Mouse (Mus musculus) heart, embryonic 13.5 days (tissue): ENCODE measurements around the gene Slc25a51. TPM values are rescaled to one million over a fixed set of nuclear protein-coding genes. Genes with fewer than 3 reads are reported as not detected.

ENCODE experiments used
- ATAC-seq: fragments of 200-750 bp; cut with Nextera tagmentation; 2 replicates; pipeline ENCODE4 v1.8.0; 2017; ENCODE audit warnings: moderate TSS enrichment; ENCODE audit not compliant: insufficient number of reproducible peaks, low FRiP score, low TSS enrichment; ENCODE audit errors: extremely low read depth
- H3K27ac ChIP-seq: fragments of 300-500 bp; sonication (generic); replicated peaks from 2 replicates; pipeline ENCODE4 v1.5.1; 2015; ENCODE audit warnings: moderate library complexity, mild to moderate bottlenecking, inconsistent platforms
- H3K27me3 ChIP-seq: fragments of 300-500 bp; sonication (generic); replicated peaks from 2 replicates; pipeline ENCODE4 v1.6.1; 2015; ENCODE audit warnings: mild to moderate bottlenecking, inconsistent platforms
- H3K36me3 ChIP-seq: fragments of 300-500 bp; sonication (generic); 2 replicates; pipeline ENCODE4 v1.6.1; 2015; ENCODE audit warnings: mild to moderate bottlenecking, inconsistent platforms
- H3K4me1 ChIP-seq: fragments of 300-500 bp; sonication (generic); 2 replicates; pipeline ENCODE4 v1.6.1; 2015; ENCODE audit warnings: inconsistent platforms
- H3K4me2 ChIP-seq: fragments of 300-500 bp; sonication (generic); 2 replicates; pipeline ENCODE4 v1.6.1; 2015; ENCODE audit warnings: inconsistent platforms, mild to moderate bottlenecking, moderate library complexity
- H3K4me3 ChIP-seq: fragments of 300-500 bp; sonication (generic); 2 replicates; pipeline ENCODE4 v1.5.1; 2015; ENCODE audit warnings: moderate library complexity, mild to moderate bottlenecking, inconsistent platforms
- H3K9ac ChIP-seq: fragments of 300-500 bp; sonication (generic); 2 replicates; pipeline ENCODE4 v1.6.1; 2015; ENCODE audit warnings: inconsistent platforms, mild to moderate bottlenecking, moderate library complexity
- H3K9me3 ChIP-seq: fragments of 300-500 bp; sonication (generic); 2 replicates; pipeline ENCODE4 v1.6.1; 2016; ENCODE audit warnings: inconsistent platforms
- WGBS: fragments of 180-500 bp; shearing (Covaris S2); methylation state at CpG from one replicate; pipeline ENCODE4 v1.1.7; 2015; ENCODE audit warnings: mixed read lengths; 5-methylcytosine and 5-hydroxymethylcytosine counted together
- microRNA-seq: library from miRNA; unstranded; fragments of <30 nt; microRNA quantifications from one replicate; pipeline ENCODE4, GENCODE M21; 2016
- polyA plus RNA-seq: library from polyadenylated mRNA; unstranded; fragments of >200 nt; fragmentation: Nextera tagmentation; extraction: Ambion mirVana; gene quantifications from 2 replicates; pipeline ENCODE4 v1.2.1, GENCODE M21; 2015

The Slc25a51 gene
- polyA plus RNA-seq, 1 experiment from 2014 or later, result 59.0 TPM

DNA sequence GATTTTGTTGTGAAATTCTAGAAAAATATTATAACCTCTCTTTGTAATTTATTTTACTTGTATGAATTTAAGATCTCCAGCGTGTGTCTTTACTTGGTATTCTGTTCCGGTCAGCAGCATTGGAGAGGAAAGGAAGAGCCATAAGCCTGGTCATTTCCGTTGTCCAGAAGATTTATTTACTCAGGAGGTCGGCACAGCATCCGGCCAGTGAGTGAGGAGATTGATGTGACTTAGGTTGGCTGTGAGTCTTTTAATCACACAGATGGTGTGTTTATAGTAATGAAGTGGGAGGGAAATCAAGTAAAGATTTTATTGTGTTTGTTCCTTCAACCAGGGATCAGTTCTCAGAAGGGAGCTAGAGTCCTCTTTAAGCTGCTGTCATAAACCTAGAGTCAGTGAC lies 33.7 kb downstream of the Slc25a51 start:
- Histone ChIP-seq H3K4me3 (no peak overlapping the region), H3K9ac (no peak overlapping the region), H3K4me1 (no peaks in the 10 kb centered on the region), H3K36me3 (peaks cover 84% of the 10 kb centered on the region), H3K27me3 (no peaks in the 10 kb centered on the region), H3K4me2 (no peak overlapping the region), H3K27ac (no peak overlapping the region), H3K9me3 (no peaks in the 10 kb centered on the region)
- WGBS, result 74% methylated on average over 5 of the region's 5 CpGs
- no peak for ATAC-seq

DNA sequence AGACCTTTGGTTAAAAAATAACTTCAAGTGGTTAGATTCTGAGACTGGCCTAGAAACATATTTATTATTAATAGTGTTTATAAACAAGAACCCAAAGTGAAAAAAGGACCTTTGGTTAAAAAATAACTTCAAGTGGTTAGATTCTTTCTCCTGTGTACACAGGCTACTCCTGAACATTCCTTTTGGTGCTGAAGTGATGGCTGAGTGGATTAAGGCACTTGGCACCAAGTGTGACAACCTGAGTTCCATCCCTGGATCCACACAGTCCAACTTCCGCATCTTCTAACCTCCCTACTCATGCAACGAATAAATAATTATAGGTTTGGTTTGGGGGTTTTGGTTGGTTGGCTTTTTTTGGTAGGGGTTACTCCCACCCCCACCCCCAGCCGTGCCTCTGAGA lies 37.3 kb downstream of the Slc25a51 start:
- no peaks in the 10 kb centered on the region for H3K9me3 ChIP-seq
- ATAC-seq, result no peak
- no peaks in the 10 kb centered on the region for H3K27me3 ChIP-seq
- H3K9ac ChIP-seq, result no peak overlapping the region
- no peak overlapping the region for H3K27ac ChIP-seq
- no peaks in the 10 kb centered on the region for H3K4me1 ChIP-seq
- WGBS, result 80% methylated on average over 3 of the region's 3 CpGs
- no peak overlapping the region for H3K4me3 ChIP-seq
- no peak overlapping the region for H3K4me2 ChIP-seq
- H3K36me3 ChIP-seq, result peaks cover 80% of the 10 kb centered on the region

DNA sequence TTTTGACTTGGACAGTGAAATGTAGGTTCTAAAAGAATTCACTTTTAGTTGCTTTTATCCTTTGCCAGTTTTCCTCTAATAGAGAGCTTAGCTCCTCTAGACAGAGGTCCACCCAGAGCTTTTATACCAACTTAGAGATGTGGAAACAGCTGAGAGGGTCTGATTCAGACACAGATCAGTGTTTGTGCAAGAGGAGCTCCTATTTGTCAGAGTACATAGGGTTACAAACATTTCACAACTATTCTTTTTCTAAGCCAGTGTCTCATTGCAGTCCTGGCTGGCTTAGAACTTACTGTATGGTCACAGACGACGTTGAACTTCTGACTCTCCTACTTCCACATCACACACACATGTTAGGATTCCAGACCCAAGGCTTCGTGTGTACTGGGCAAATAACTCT lies 51.9 kb downstream of the Slc25a51 start:
- WGBS, result 85% methylated on average over 3 of the region's 3 CpGs

More for the DNA sequence above, 51.9 kb downstream of the Slc25a51 start:
- H3K27ac ChIP-seq, result no peak overlapping the region
- H3K4me2 ChIP-seq, result no peak overlapping the region
- no peaks in the 10 kb centered on the region for H3K27me3 ChIP-seq
- H3K4me3 ChIP-seq, result no peak overlapping the region
- H3K4me1 ChIP-seq, result no peaks in the 10 kb centered on the region
- H3K36me3 ChIP-seq, result peaks cover 61% of the 10 kb centered on the region
- H3K9ac ChIP-seq, result no peak overlapping the region
- no peak for ATAC-seq
- no peaks in the 10 kb centered on the region for H3K9me3 ChIP-seq

Small RNA genes within 50 kb of the gene (microRNA-seq; reads per million reads assigned to microRNA genes)
- not detected for gene Gm25692

Other genes with a start within 250 kb of the Slc25a51 start
- gene Frmpd1, start 223.9 kb downstream of the Slc25a51 start, polyA plus RNA-seq, result 1.6 and 2.3 TPM in 2 replicates
- gene Trmt10b, start 111.6 kb downstream of the Slc25a51 start, polyA plus RNA-seq, result 11.1 and 11.4 TPM in 2 replicates
- gene Dcaf10, start 66.7 kb downstream of the Slc25a51 start, polyA plus RNA-seq, result 7.8 and 8.0 TPM in 2 replicates
- 31.7 and 37.7 TPM in 2 replicates for gene Exosc3, start 66.0 kb downstream of the Slc25a51 start, polyA plus RNA-seq
- gene Shb, start 123.7 kb upstream of the Slc25a51 start, polyA plus RNA-seq, result 8.6 and 8.8 TPM in 2 replicates